Mouse (Mus musculus): ENCODE measurements around the gene Fkbp14.

DNA sequence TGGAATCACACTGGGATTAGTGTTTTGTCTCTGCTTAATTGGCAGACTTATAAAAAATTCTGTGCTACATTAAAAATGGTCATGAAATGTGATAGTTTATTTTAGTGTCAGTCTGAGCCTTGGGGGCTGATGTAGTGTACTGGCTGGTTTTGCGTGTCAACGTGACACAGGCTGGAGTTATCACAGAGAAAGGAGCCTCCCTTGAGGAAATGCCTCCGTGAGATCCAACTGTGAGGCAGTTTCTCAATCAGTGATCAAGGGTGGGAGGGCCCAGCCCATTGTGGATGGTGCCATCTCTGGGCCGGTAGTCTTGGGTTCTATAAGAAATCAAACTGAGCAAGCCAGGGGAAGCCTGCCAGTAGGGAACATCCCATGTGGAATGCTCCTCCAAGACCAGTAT lies 9.1 kb upstream of the Fkbp14 start:
- TF ChIP-seq CTCF (IDR thresholded peaks at IDR 0.05) = no peak
- TF ChIP-seq EP300 (IDR thresholded peaks at IDR 0.05; ENCODE audit: insufficient read depth, low read depth, low read length) = no peak
- TF ChIP-seq POLR2A (IDR thresholded peaks at IDR 0.05; ENCODE audit: insufficient read depth, low read depth, low read length) = no peak
